Mouse (Mus musculus) heart, adult 2 months (tissue): Measurements from ENCODE around the gene Bdp1.

Experiments
- CTCF ChIP-seq: fragments of 200-600 bp; IDR thresholded peaks from 2 replicates; pipeline ENCODE4 v1.8.1; 2022; ENCODE audit warnings: antibody characterized with exemption, mild to moderate bottlenecking, moderate library complexity
- EP300 ChIP-seq: fragments of 200-500 bp; IDR thresholded peaks from 2 replicates; pipeline ENCODE4 v1.6.1; 2011; ENCODE audit warnings: low read depth, low read length, control low read depth; ENCODE audit not compliant: insufficient read depth
- POLR2A ChIP-seq: fragments of 200-500 bp; IDR thresholded peaks from 2 replicates; pipeline ENCODE4 v1.6.1; 2011; ENCODE audit warnings: mild to moderate bottlenecking, low read depth, low read length, control low read depth; ENCODE audit not compliant: insufficient read depth

DNA sequence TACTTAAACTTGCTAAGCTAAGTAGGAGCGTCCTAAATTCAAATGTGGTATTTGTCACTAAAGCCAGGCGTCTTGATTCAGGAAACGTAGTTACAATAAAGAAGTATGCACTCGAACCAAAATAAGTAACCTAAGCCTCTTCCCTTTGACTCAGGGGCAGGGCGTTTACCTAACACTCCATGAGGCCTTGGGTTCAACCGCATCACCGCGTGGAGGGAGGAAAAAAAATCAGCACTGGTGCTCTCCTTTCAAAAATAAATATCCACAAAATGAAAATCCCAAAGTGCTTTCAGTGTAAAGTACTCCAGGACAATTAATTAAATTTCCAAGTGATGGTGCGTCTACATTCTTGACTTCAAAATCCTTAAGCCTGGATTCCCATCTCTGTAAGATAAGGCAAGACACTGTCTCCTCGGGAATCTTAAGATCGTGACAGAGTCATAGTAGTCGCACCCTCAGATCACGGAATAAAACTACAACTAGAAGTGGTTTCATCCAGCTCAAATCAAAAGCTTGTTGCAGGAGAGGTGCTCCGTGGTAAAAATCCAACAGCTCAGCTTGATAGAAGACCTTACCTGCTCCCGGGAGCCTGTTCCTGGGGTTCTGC lies 715 bp downstream of the Bdp1 start:
- no peak for TF ChIP-seq CTCF
- no peak for TF ChIP-seq POLR2A
- TF ChIP-seq EP300: no peak
